Mouse (Mus musculus) right cerebral cortex, postnatal 25 days (tissue): ENCODE data around the gene Ccdc77.
"Not testable (repeated sequence)": the region's sequence is repeated elsewhere in the genome, so short reads cannot be mapped to it uniquely, and the experiment has no call there.

Experiments
- DNase-seq: peaks from one replicate; pipeline ENCODE4 v3.0.0; 2022

Ccdc77 gene

DNA sequence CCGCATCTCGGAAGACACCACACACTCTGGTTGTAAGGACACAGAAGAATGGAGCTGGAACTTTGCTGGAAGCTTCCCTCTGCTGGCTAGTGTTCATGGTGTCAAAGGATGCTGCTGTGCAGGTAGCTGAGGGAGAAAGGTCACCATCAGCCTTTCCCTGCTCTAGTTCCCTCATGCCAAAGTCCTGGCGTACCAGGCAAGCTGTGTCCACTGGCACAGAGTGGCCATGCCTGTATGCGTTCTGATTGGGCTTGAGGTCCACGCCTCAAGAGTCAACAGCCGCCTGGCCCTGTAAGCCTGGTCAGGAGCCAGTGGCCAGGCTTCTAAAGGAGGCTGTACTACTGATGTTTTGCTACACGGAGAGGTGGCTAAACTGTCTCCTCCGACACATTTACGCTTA, 54.8 kb downstream of the Ccdc77 start:
- no peak for DNase-seq

- DNase-seq, result no peak
Measured at GRCm38 (mm10) chr6:120306859-120307594, 57.1 kb downstream of the Ccdc77 start.

GRCm38 (mm10) chr6:120302755-120303316, 61.3 kb downstream of the Ccdc77 start:
- DNase-seq, result no peak

- peak; percentile 57 for DNase-seq
Measured at GRCm38 (mm10) chr6:120301137-120301536, 63.0 kb downstream of the Ccdc77 start.

DNA sequence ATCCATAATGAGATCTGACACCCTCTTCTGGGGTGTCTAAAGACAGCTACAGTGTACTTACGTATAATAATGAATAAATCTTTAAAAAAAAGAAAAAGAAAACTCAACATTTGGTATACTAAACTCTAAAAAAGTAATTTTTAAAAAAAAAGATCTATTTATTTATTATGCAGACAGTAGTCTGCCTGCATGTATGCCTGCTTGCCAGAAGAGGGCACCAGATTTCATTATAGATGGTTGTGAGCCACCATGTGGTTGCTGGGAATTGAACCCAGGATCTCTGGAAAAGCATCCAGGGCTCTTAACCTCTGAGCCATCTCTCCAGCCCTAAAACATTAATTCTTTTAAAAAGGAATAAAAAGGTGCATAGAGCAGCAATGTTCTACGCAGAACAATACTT, 67.6 kb downstream of the Ccdc77 start:
- not testable (repeated sequence) for DNase-seq

DNA sequence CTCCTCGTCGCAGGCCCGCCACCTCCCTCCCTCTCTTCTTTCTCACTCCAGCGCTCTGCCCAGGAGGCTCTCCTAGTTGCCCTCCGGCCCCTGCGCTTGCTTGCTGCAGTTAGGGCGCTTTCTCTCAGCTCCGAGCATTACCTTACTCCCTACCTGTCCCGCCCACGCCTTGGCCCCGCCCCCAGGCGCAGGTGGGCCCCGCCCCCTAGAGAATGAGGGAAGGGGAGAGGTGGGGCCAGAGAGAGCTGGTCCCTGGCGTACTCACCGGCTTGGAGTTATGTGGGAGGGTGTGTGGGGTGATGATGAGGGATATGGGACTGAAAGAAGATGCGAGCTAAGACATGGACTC, 69.4 kb downstream of the Ccdc77 start:
- no peak for DNase-seq

DNA sequence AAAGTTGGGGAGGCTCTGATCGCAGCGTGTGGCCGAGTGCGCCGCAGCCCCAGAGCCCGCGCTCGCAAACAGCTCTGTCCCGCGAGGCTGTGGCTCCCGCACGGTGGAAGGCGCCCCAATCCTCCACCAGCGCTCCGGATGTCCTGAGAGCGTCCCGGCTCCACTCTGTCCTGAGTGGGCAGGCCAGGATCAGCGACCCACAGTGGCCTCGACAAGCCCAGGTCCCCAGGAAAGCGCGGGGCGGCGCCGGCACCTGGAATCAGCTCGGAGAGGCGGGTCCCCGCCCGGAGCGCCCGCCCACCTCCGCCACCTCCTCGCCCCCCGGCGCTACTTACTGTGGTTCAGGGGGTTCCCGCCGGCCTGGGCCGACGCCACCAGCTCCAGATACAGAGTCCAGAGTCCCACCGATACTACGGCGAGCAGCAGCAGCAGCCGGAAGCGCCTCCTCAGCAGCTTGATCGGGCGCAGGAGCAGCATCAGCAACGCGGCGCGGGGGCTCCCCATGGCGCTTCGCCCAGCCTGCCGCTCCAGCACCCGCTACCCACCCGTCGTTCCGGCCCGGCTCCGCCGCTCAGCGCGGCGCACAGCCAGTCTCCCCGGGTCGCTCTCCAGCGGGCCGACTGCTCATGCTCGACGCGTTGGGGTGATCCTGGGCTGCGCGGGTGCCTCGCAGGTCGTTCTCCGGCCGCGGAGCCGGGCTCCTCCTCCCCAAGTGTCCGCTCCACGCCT, 70.0 kb downstream of the Ccdc77 start, which contains the start of the genes D330020A13Rik and B4galnt3:
TSS of gene D330020A13Rik (plus strand) at position 309 of the 729 bp plus-strand sequence.
TSS of gene B4galnt3 (minus strand) at position 504 of the 729 bp plus-strand sequence.
- DNase-seq, result peak; percentile 77

DNA sequence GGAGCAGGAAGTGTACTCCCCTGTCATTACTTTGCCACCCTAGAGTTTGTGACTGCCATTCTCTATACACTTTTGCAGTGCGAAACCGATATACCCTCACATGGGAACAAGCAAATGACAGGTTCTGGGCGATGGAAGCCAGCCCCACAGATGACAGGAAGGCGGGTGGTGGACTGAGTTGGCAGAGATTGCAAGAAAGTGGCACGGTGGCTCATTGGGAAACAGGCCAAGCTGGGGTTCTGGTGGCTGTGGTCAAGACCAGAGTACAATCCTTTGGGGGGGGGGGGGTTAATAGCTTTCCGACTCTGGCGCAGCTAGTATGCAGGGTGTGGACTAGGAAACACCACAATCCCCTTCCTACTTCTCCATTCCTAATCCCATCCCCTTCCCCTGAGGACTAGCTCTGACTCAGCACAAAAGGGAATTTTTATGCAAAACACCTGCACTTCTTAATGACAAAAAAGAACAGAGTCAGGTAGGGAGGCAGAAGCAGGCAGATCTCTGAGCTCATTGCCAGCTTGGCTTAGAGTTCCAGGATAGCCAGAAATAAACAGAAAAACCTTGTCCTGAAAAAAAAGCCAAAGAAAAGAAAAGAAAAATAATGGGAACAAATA, 72.7 kb downstream of the Ccdc77 start:
- DNase-seq, result no peak

DNA sequence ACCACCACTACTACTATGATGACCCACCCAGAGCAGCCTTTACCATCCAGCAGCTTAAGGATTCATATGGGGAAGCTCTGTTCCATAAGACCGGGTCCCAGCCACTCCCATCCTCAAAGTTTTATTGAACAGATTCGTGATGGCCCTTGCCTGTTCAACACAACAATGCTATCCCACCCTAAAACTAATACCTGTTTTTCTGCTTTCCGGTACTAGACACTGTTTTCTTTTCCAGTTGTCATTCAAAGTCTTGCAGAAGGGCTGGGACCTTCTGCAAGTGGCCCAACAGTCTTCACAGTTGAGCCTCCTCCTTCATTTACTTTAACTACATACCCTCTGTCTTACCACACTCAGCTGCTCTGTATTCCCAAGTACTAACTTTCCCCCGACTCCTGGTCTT, 74.7 kb downstream of the Ccdc77 start:
- no peak for DNase-seq

- DNase-seq, result no peak
Measured at GRCm38 (mm10) chr6:120288541-120288940, 75.6 kb downstream of the Ccdc77 start.

GRCm38 (mm10) chr6:120287279-120287678, 76.9 kb downstream of the Ccdc77 start:
- DNase-seq, result no peak

DNA sequence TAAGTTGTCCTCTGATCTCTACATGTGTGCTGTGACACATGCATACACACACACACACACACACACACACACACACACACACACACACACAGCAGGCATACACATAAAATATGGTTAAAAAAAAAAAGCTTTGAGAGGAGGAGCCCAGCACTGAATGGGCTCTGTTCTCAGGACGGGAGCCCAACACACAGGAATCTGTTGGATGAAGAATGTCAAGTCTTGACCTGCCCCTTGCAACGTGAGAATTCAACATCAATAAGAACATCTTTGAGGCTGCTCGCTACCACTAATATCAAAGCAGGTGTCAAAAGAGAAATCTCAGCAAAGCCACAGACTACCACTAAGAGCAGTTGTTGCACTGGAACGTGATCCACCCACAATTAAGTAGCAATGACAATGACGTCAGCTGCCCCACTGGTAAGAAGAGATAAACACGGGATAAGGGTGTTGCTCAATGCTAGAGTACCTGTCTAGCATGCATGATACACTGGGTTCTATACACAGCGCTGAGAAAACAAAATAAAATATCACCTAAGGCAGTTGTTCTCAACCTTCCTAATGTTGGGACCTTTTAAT, 87.2 kb downstream of the Ccdc77 start:
- no peak for DNase-seq

DNA sequence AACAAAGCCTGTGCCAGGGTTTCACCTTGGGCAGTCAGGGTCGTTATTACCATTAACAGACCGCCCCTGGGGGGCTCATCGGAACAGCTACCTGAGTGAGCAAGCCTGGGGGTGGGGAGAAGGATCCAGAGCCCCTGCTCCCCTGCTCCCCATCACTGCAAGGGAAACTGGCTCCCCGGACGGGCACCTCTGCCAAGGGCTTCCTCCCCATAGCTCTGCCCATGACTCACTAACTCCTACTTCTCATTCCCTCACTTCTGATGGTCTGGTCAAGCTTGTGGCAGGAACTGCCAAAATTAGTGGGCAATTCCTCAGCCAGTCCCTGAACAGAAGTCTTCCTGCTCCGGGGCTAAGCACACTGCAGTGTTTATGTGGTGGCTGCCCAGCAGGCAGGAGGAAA, 88.9 kb downstream of the Ccdc77 start:
- DNase-seq, result no peak

DNA sequence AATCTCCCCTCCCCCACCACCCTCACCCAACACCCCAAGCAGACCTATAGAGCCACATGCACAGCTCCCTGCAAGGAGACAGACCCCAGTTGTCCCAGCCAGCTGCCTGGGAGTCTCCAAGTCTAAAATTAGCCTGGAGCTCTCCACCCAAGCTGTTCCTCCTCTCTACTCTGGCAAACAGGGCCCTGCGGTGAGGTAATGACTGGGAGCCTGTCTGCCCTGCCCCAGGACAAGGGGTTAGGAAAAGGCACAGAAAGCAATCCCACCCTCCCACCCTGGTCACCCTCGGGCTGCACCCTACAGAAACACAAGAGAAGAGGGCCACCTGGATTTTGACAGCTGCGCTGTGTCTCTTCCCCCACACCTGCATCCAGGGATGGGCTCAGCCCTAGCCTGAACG, 89.3 kb downstream of the Ccdc77 start:
- DNase-seq, result no peak
